Comparison of ENCODE assay signal across 32 mouse cellular contexts in the genomic region with DNA sequence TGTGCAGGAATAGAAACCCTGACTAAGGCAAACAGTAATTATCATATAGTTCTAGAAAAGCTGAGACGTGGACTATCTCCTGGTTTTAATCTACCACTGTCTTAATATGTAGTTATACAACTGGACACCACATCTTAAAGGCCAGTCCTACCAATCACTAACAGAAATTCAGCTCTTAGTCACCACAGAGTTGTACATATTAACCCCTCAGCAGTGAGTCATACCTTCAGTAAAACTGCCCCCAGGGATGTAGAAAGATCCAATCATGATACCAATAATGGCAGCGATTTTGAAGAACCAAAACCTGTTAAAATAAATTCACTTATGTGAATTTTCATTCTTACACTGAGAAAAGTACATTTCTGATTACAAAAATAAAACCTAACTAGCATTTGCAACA.
"Had no signal": no experiment of that assay in that cellular context is flagged by ENCODE, and none has a peak within 500 bp of the region (broad histone marks: within the 10 kb centered on the region; RNA-seq: fewer than 3 reads in every experiment).

No protein-coding gene starts in this region.

- DNase-seq: liver; liver, embryonic 13.5 days; liver, postnatal 0 days; lung, adult 18-20 months; lung, adult 2 months; lung, embryonic 14.5 days; lung, postnatal 10 days; lung, postnatal 14 days; lung, postnatal 36 days; lung, postnatal 4 days; midbrain, embryonic 14.5 days had no signal

- H3K27me3 ChIP-seq: limb, embryonic 12.5 days; limb, embryonic 13.5 days; limb, embryonic 15.5 days; liver, embryonic 12.5 days; liver, embryonic 13.5 days; liver, embryonic 15.5 days; lung, embryonic 15.5 days; megakaryocyte, embryonic 14.5 days; midbrain, embryonic 12.5 days; midbrain, embryonic 13.5 days; midbrain, embryonic 15.5 days; neural tube, embryonic 12.5 days; neural tube, embryonic 13.5 days had no signal

- H3K27ac ChIP-seq: limb, embryonic 10.5 days; limb, embryonic 12.5 days; limb, embryonic 13.5 days; limb, embryonic 15.5 days; liver, embryonic 12.5 days; liver, embryonic 13.5 days; liver, embryonic 14.5 days; liver, embryonic 15.5 days; lung, embryonic 15.5 days; macrophage; midbrain, embryonic 10.5 days; midbrain, embryonic 12.5 days; midbrain, embryonic 13.5 days; midbrain, embryonic 15.5 days; neural tube, embryonic 12.5 days; neural tube, embryonic 13.5 days had no signal

- H3K4me2 ChIP-seq: limb, embryonic 12.5 days; limb, embryonic 13.5 days; limb, embryonic 15.5 days; liver, embryonic 11.5 days; liver, embryonic 12.5 days; liver, embryonic 13.5 days; liver, embryonic 15.5 days; lung, embryonic 14.5 days; lung, embryonic 15.5 days; midbrain, embryonic 11.5 days; midbrain, embryonic 12.5 days; midbrain, embryonic 13.5 days; midbrain, embryonic 15.5 days; neural tube, embryonic 12.5 days; neural tube, embryonic 13.5 days had no signal

- H3K9ac ChIP-seq: limb, embryonic 12.5 days; limb, embryonic 13.5 days; limb, embryonic 15.5 days; liver, embryonic 12.5 days; liver, embryonic 13.5 days; liver, embryonic 14.5 days; liver, embryonic 15.5 days; liver, postnatal 0 days; lung, embryonic 14.5 days; lung, embryonic 15.5 days; midbrain, embryonic 12.5 days; midbrain, embryonic 13.5 days; midbrain, embryonic 15.5 days; neural tube, embryonic 12.5 days; neural tube, embryonic 13.5 days had no signal

- H3K9me3 ChIP-seq: limb, embryonic 10.5 days; limb, embryonic 12.5 days; limb, embryonic 13.5 days; limb, embryonic 15.5 days; liver, embryonic 12.5 days; liver, embryonic 13.5 days; liver, embryonic 15.5 days; lung, embryonic 15.5 days; megakaryocyte, embryonic 14.5 days; midbrain, embryonic 10.5 days; midbrain, embryonic 12.5 days; midbrain, embryonic 13.5 days; midbrain, embryonic 15.5 days; neural tube, embryonic 12.5 days; neural tube, embryonic 13.5 days had no signal

- H3K4me3 ChIP-seq: limb, embryonic 10.5 days; limb, embryonic 12.5 days; limb, embryonic 13.5 days; limb, embryonic 15.5 days; liver, embryonic 12.5 days; liver, embryonic 13.5 days; liver, embryonic 15.5 days; lung, embryonic 15.5 days; megakaryocyte, embryonic 14.5 days; midbrain, embryonic 10.5 days; midbrain, embryonic 12.5 days; midbrain, embryonic 13.5 days; midbrain, embryonic 15.5 days; myocyte; neural tube, embryonic 12.5 days; neural tube, embryonic 13.5 days had no signal

- H3K4me1 ChIP-seq: limb, embryonic 10.5 days; limb, embryonic 12.5 days; limb, embryonic 13.5 days; limb, embryonic 15.5 days; midbrain, embryonic 10.5 days had no signal

- ATAC-seq: liver, embryonic 12.5 days; liver, postnatal 0 days; lung, postnatal 0 days; midbrain, embryonic 13.5 days; midbrain, embryonic 15.5 days; midbrain, embryonic 16.5 days had no signal
